Mouse (Mus musculus): Measurements from ENCODE around the gene Mettl24.

The Mettl24 gene

DNA sequence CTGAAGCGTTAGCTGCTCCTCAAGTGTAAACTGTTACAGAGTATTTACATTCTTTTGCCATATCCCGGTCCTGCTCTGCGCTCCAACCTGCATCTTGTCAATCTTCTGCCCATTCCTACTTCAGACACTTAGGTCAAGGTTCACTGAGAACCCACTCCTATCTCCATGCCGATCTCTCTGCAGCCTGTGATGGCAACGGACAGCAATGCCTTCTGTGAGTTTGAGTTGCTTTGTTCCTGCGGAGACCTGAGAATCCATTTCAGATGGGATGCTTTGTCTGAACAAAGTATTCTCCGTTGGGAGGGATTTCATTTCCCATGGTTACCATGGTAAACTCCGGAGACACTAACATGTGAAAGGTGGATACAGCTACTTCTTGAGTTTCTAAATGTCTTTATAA is 2.6 kb downstream of the Mettl24 start:
- in situ Hi-C loops (cut with MboI) = no loop called here

DNA sequence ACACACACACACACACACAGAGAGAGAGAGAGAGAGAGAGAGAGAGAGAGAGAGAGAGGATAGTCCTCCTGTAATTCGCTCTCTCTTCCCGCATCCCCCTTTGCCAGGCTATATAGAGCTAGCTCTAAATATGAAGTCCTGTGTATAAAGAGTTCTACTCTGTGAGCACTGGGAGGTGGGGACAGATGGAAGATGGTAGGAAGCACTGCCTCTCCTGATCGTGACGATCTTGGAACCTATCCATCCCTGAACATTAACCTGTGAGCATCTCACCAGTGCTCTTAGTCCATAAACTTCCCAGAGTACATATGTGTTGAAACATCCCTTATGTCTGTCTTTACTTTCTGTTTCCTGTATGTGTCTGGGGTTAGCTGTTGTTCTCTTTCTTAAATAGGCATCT is 3.9 kb downstream of the Mettl24 start:
- in situ Hi-C loops (cut with MboI) = no loop called here

DNA sequence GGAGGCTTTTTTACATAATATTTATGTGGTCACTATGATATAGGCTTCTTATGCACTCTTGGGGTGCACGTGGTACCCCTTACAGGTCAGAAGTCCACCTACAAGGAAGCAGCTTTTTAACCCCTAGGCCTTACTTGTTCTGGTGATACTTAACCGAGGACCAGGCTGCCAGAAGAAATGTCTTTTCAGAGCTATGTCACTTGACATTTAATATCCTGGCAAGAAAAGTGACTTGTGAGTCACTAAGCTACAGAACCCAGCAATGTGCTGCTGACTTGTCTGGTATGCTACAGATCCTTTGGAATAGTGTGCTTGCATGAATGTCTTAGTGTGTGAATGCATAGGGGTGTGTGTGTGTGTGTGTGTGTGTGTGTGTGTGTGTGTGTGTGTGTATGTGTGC is 4.3 kb downstream of the Mettl24 start:
- in situ Hi-C loops (cut with MboI) = no loop called here

DNA sequence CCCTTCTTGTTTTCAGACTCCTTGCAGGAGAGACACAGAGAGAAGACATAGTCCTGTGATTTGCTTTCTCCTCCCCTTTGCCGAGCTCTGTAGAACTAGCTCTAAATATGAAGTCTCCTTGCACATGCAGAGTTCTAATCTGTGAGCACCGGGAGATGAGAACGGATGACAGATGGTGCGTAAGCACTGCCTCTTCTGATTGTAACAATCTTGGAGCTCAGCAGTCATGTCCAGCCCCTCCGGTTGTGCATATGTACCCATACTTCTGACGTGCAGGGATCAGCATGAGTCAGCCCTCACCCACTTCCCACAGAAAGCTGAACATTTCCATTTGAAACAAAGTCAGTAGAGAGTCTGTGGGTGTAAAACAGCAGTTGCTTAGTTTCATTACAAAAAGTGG is 5.2 kb downstream of the Mettl24 start:
- in situ Hi-C loops (cut with MboI) = no loop called here

DNA sequence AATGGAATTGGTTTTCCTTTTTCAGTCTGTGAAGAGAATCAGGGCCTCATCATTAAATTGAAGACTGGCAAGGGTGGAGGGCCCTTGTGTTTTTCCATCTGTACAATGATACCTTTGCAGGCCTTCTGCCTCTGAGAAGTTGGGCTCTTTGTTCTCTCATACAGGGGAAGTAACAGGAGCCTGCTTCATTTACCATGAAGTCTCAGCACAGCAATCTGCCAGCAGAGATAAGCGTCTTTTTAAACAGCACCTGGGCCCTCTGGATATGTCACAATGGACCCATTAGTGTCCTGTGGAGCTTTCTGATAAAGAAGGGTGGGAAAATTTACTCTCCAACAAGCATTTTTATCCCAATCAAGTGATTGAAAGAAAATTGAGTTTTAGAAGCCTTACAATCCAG is 5.8 kb downstream of the Mettl24 start:
- in situ Hi-C loops (cut with MboI) = no loop called here

DNA sequence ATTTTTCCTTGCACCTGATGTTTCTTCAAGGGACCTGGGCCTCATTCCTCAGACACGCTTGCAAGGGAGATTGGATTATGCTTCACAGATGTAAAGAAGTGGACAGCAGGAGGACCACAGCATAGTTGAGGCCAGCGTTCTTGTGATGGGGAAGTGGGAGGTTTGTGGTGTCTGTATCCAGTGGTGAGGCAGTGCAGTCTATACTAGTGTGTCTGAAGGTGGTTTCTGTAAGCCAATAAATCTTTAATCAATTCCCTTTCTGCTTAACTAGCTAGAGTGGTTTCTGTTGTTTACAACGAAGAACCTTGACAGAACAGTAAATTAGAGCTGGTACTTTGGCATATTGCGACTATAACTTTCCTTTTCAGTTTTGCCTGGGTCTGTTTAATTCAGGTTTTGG is 15.6 kb downstream of the Mettl24 start:
- in situ Hi-C loops (cut with MboI) = no loop called here

DNA sequence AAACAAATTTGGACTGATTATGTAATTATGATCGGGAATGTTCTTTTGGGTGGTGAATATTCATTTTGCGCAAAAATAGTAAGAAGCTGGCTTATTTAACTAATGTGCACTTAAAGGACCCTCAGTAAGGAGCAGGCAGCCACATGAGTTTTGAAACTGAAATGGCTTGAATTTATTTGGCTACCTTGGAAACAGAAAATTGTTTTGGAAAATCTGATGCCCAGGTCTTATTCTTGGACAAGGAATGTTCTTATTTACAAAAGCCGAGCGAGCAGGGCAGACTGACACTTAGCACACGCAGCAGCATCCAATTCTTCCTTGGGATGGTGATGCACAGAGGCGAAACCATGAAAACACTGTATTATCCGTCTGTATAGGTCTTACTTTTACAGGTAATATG is 28.0 kb downstream of the Mettl24 start:
- in situ Hi-C loops (cut with MboI) = no loop called here

DNA sequence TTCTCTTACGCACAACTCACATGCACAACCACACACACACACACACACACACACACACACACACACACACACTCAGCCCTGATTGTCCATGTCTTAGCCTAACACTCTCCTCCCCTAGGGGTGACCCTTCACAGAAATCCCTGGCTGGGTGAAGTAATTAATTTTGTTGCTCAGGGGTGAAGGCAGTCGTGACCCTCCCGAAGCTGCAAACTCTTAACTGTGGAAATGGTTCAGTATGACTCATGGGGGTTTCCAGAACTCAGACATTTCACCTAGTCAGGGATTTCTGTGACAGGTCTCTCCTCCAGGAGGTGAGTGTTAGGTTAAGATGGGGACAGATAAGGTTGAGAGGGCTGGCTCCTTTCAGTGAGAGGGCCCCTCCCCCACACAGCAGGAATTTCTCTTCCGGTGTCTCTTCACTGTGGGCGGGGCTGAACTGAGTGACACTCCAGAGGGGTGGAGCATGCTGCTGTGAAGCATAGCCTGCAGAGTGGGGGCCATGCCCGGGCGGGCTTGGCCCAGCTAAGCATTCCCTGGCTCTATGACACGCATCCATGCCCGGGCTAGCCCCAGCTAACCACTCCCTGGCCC is 30.0 kb downstream of the Mettl24 start:
- in situ Hi-C loops (cut with MboI) = no loop called here

DNA sequence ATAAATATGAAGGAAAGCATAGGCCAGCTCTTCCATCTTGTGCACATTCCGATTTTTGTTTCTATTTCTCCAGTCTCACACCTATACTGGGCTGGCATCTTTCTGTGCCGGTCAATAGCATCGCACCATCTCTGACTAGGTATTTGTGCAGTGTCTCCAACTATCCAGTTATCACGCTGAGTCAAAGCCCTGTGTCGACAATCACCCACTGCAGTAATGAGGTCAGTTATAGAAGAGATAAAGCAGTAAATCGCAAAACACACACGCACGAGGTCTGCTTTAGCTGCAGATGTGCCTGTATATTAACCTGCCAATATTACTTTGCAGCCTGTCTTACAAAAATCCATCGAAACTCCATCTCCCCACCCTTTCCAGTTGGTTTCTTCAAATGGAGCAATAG is 30.7 kb downstream of the Mettl24 start:
- in situ Hi-C loops (cut with MboI) = no loop called here

DNA sequence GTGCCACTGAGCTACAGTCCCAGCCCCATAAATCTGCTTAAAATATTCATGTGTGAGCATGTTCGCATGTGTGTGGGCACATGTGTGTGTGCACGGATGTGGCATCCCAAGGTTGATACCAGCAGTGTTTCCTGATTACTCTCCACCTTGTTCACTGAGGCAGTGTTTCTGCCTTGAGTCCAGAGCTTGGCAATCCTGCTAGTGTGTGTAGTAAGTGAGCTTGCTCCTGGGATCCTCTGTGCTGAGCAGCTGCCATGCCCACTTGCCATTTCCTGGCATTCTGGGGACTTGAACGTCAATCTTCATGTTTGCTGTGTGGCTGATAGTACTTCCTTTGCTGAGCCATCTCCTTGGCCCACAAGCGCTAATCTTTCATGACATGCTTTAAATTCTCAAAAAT is 32.1 kb downstream of the Mettl24 start:
- in situ Hi-C loops (cut with MboI) = no loop called here

DNA sequence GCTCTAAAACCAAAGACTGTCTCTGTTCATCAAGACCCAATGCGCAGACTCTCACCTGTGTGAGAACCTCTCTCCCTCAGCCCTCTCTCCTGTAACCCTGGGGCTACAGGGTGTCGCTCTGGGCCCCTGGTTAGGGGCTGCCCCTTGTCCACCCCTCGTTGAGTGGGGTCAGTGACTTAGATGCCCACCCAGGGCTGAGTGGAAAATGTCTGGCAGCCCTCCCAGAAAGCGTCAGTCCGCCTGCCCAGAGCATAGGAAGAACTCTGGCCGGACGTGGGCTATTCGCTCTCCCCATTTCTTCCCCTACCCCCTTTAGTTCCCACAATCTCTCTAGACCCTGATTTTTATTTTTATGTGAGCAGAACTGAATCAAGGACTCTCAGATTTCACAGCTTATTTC is 33.2 kb downstream of the Mettl24 start:
- in situ Hi-C loops (cut with MboI) = no loop called here

DNA sequence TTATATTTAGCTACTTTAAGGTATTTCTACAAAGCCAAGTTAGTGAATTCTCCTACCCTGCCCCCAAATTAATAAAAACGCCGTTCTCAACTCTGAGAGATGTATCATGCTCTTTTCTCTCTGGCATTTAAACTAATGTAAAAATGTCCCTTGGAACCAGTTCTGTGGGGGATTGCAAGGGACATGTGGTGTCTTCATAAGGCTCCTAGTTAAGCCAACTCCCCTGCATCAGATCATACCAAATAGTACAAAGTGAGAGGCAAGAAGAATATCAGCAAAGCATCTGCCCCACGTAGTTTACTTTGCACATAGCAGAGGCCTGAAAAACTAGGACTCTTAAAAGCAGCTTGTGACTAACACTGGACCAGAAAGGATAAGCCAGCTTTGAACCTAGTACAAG is 33.6 kb downstream of the Mettl24 start:
- in situ Hi-C loops (cut with MboI) = no loop called here

DNA sequence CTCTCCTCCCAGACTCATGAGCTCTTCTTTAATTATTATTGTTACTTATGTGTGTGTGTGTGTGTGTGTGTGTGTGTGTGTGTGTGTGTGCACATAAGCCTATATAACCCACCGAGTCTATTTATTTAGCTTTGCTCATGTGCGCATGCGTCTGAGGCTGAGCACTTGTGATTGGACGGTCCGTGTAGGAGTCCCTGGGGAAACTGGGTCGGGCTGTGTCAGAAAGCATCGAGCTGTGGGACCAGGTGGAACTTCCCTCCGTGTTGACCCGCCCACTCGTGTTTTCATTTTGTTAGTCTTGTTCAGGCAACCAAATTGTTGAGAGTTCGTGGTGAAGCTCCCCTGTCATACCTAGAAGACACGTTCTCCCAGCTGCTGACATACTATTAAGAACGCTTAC is 35.3 kb downstream of the Mettl24 start:
- in situ Hi-C loops (cut with MboI) = no loop called here

DNA sequence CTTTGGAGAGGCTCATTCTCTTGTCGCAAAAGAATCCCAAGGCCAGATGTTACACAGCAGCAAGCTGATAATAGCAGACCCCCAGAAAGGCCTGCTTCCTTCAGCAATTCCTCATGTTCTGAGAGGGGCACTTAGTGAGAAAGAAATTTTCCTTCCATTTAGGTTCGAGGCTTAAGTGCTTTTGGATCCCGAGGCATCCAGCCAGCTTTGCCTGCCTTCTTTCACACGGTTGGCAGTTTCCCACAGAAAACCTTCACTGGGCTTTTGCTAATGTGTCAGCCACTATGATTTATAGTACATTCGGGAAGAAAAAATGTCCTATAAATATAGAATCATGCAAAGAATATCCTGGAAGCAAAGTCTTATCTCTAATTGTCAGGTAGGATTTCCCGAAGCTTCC is 36.0 kb downstream of the Mettl24 start:
- in situ Hi-C loops (cut with MboI) = no loop called here

DNA sequence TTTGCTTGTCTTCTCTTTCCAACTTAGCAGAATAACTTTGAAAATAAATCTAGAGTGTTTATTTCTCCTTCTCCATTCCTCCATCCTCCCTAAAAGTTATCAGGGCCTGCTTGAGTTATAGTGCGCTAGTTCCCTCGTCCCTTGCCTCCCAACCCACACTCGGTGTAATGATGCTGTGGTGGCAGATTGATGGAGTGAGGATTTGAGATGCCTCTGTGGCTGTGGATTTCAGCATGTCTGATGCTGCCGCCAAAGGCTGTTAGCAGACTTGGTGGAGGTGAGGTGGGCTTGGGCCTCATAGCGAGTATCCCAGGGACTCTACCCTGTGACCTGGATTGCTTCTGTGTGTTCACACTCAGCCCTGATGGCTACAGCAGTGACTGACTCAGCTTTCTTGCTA is 37.8 kb downstream of the Mettl24 start:
- in situ Hi-C loops (cut with MboI) = no loop called here

DNA sequence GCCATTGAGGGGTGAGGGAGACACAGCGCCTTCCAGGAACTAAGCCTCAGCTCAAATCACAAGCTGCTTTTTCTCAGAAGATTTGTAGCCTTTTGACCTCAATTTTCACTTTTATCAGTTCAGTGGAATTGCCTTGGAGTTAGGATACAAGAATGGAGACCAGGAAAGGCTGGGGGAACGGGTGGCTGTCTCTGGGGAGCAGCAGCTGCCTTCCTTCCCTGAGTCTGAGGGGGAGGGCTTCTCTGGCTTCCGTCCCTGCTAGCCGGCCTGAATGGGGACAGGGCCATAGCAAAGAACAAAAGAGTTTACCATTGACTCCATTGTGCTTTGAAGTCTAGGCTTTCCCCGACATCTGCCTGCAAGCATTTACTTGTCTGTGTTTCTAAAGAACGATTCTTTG is 41.3 kb downstream of the Mettl24 start:
- in situ Hi-C loops (cut with MboI) = no loop called here

DNA sequence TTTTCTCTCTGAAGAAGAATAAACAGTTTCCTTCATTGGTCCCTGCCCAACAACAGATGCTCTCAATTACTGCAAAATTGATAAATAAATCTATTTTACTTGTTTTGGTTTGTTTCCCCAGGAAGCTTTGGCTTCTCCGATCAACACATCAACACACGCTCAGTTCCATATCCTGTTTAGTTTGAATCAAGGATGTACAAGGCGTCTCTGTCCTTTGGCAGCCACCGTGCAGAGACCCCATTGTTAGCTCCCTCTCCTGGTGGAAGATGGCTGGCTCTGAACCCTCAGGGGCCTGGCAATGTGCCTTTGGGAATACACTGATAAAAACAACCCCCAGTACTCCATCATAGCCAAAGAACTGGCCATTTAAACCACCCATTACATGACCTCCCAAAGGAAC is 42.0 kb downstream of the Mettl24 start:
- in situ Hi-C loops (cut with MboI) = no loop called here

DNA sequence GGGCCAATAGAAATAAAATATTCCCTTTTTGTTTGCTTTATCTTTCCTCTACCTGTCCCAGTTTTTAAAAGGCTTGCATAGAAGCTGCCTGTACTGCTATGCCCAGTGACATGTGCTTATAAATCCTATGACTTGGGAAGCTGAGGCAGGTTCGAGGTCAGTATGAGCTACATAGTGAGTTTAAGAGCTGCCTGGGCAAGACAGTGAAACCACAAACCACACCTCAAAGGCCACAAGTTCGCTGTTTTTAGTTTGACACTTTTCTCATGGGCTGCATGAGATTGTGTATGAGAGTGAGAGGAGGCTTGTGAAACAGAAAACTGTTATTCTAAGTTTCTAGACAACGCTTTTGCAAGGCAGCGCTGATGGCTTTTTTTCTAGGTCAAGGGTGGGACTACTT is 42.4 kb downstream of the Mettl24 start:
- in situ Hi-C loops (cut with MboI) = no loop called here

DNA sequence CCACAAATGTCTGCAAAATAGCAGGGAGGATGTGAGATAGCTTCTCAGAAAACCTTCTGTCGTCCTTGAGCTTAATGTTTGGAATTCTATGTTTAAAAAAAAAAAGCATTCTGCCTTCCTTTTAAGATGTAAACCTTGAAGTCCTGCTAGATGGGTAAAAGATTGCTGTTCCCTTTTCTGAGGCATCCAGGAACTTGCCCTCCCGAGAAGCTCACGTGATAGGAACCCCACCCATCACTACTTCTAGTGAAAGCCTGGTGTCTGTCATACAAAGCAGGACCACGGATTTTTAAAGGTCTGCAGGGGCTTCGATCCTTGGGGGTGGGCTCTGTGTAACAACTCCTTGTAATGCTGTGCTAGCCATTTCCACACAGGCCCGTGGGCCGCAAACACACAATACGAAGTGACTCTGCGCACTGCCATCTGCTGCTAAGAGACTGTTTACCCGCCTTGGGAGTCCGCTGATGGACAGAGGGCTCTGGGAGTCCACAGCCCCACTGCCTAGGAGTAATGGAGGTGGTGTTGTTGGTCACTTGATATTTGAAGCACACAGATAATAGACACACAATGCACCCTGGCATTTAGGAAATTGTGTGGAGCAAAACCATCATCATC is 43.3 kb downstream of the Mettl24 start:
- in situ Hi-C loops (cut with MboI) = no loop called here

DNA sequence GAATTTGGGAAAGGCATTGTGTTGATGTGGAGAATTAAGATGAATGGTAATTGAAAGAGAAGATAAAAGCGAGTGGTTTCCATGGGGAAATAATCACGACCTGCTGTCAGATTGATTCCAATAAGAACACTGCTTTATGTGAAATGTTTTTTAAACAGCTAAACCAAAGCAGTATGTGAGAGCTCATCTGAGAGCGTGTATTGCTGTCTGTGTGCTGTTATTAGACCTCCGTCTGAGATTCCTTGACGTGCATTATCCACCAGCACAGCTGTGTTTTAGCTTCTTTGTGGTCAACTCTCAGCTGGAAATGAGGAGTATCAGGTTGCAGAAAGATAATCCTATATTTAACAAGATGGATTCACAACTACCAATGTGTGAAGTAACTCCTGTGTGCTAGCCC is 43.9 kb downstream of the Mettl24 start:
- in situ Hi-C loops (cut with MboI) = no loop called here

DNA sequence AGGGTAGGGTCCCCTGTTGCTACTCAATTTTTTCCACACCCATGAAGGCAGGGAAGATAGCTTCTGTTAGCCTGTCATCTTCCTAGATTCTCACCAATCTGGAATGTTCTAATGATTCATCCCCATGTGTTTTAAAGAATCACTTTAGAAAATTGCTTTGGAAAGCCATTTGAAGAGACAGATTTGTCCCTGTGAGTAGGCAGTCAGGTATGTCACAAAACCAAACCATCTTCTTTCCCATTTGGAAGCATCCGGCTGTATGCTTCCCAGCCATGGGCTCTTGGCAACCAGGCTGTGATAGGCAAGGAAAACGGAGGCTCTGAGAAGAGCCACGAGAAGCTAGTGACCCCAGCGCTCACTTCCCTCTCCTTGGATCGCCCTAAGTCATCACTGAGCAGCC is 47.1 kb downstream of the Mettl24 start:
- in situ Hi-C loops (cut with MboI) = no loop called here

DNA sequence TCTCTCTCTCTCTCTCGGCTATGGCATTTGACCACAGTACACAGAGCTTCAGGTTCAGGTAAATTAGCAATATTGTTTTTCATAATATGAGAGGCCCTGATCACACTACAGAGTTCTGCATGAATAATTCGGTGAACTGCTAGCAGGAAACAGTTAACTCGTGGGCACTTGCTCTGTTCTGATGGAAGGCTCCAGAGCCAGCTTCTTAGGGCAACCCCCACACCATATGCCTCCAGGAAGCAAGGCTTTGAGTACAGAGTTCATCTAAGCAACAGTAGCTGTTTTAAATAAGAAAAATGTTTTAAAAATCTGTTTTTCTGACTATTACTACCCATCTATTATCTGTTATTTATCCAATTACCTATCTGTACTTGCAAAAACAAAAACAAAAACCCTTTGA is 50.2 kb downstream of the Mettl24 start:
- in situ Hi-C loops (cut with MboI) = no loop called here

DNA sequence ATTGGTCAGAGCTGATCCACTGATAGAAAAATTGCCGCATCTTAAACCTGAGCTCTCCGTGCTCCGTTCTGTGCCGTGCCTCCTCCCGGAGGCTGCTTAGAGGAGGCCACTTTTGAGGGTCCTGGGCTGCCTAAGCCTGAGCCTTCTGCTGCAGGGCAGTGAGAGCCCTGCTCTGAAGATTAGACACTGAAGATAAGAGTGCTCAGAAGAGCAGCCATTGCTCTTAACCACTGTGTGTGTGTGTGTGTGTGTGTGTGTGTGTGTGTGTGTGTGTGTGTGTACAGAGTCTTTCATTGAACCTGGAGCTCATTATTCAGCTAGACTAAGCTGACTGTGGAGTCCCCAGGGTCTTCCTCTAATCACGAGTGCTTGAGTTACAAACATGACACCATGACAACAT is 53.1 kb downstream of the Mettl24 start:
- in situ Hi-C loops (cut with MboI) = no loop called here

Measured in mature B cell (primary cell).